Mouse (Mus musculus): ENCODE results near the gene Fanci.

DNA sequence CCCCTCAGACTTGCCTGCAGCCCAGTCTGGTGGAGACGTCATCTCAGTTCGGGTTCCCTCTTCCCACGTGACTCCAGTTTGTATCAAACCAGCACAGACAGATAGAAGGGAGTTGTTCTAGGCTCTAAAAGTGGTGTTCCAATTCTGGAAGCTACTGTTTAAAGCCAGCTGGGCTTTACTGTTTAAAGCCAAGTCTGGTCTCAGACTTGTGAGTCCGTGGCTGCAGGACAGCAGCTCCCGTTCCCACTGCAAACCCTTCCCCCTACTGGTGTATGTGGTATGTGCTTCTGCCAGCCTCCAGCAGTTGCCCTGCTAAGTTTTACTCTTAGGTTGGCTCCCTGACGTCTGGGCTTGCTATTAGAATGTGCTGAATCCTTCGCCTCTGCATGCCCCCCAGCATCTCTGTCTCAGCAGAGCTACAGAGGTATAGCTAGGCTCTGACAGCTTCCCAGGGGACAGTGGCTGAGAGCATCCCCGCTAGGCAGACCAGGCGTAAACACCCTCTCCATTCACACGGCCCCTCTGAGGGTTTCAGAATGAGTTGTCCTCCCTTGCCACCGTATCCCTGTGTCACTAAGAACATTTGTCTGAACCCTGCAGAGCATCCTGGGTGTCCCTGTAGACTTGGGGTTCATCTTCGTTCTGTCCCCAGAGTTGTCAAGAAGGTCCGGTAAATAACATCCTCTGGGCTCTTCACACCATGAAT, 44.5 kb upstream of the Fanci start:
- TF ChIP-seq CTCF (IDR thresholded peaks at IDR 0.05; ENCODE audit: low read depth) (peak; percentile 44), EP300 (optimal IDR thresholded peaks at IDR 0.05) (no peak)
